Mouse (Mus musculus) c-Kit-positive CD71-positive TER-119-positive erythroid progenitor cells, embryonic 14.5 days (primary cell): Measurements from ENCODE around the gene Lin28a.

Source experiments
- DNase-seq: peaks from one replicate; pipeline ENCODE4 v3.0.0-alpha.2; 2013; ENCODE audit warnings: low spot score

The Lin28a gene

DNA sequence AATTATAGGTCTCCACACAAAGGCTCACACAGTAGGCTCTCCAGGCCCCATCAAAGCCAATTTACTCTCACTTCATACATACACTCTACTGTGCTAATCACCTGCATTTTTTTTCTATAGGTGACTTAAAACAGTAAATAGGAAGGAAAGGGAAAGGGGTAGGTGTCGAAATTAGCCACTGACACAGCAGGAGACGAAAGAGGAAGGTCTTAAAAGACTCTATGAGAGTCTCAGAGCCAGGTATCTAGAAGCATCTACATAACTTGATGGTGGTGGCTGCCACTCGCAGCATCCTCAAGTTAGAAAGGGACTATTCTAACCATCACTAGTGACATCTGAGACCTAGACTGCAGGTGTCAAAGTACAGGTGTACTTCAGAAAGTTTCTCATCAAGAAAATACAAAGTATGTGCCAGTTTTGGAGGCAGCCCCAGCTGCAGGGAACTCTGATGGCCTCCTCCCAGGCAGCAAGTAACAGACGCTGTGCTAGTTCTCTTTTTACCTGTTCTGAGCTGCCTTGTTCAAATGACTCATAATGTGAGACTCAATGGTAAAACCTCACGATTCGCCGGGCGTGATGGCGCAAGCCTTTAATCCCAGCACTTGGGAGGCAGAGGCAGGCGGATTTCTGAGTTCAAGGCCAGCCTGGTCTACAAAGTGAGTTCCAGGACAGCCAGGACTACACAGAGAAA is 40.5 kb downstream of the Lin28a start:
- no peak for DNase-seq

- DNase-seq, result no peak
These were observed 46.9 kb downstream of the Lin28a start for GRCm38 (mm10) chr4:133971741-133972140.

DNA sequence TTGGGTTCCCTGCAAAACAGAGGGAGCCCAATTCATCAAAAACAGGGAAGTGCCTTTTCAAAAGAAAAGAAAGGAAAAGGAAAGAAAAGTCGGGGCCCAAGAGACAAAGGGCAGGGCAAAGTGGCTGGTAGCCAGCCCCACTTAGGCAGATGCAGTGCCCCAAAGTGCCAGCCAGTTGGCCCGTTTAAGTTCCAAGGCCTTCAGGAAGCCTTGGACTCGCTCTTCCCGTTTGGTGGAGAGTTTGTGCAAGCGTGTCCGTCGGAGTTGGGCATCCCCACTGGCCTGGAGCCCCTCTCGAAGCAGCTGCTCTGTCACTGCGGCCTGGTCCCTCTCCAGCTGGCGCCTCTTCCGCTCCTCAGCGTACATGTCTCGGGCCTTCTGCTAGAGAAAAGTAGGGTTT is 47.8 kb downstream of the Lin28a start:
- no peak for DNase-seq

DNA sequence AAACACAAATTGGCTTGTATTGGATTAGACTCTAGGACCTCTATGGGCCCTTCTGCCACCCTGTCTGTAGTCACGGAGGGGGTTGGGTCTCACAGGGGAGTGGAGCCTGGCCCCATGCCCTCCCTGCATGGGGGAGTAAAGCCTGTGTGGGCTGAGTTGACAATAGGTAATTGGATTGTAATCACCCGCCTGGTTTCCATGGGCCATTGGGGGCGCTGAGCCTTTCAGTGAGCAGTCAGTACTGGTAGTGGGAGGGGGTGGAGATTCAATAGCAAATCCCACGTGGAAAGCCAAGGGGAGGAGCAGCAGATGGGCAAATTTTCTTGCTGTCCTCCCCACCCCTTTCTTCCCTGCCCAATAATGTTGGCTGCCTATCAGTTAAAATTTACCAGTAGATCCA is 48.4 kb downstream of the Lin28a start:
- no peak for DNase-seq

GRCm38 (mm10) chr4:133969114-133969770 is 49.4 kb downstream of the Lin28a start:
- peak; percentile 22 for DNase-seq

GRCm38 (mm10) chr4:133968150-133968921 is 50.3 kb downstream of the Lin28a start, which contains the start of gene Hmgn2:
Gene Hmgn2 (minus strand): TSS chr4:133968650.
- peak; percentile 57 for DNase-seq

DNA sequence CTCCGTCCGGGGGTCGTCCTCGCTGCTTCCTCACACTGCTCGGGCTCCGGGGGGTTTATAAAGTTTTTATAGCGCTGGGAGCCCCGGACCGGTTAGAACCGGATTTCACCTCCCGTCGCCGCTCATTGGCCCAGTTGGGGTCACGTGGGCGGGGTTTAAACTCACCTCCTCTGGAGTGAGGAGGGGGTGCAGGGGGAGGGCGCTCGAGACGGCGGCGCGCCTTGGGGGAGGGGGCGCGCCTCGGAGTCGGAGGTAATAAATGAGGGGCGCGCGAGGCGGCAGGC is 50.8 kb downstream of the Lin28a start:
- DNase-seq, result peak; percentile 86

DNA sequence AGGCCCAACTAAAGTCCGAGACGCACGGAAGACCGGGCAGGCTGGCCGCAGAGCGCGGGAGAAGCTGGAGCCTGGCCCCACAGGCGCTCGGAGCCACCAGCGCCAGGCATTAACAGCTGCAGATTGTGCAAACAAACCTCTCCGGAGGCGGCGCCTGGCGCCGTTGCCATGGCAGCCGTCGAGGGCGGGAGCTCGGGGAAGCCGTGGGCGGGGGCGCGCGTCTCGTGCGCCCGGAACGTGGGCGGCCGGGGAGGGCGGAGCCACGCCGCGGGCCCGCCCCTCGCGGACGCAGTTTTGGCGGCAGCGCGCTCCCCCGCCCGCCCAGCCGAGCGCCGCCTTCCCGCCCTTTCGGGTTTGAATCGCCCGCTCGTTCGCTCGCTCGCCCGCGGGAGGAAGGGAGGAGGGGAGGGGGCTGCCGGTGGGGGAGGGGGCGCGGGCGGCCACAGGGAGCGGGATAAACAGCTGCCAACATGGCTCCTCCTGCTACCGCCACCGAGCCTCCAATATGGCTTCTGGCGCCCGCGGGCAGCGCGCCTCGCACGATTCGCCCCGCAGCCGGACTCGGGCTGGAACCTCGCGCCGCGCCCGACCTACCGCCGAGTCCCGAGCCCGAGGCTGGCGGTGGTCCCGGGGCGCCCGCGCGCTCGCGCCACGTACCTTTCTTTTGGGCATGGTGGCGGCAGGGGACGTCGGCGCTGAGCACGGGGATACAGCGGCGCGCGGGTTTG is 51.3 kb downstream of the Lin28a start:
- DNase-seq, result peak; percentile 93

- DNase-seq, result no peak
These were observed 52.2 kb downstream of the Lin28a start for GRCm38 (mm10) chr4:133966271-133966940.

DNA sequence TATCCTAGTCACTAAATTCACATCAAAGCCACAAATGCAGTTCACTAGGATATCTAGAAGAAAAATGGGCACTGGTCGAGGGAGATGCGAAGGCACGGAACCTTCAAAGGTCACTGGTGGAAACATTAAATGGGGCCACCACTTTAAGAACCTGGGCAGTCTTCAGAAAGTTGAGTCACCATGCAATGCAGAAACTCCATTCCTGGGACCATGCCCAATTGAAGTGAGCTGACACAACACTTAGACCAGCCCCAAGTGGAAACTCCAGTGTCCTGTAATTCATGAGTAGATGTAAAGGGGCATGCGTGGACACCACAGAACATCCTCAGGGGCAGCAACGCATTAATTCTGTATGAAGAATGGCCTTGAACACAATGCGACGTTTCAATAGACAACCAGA is 56.1 kb downstream of the Lin28a start:
- DNase-seq, result no peak

- DNase-seq, result no peak
These were observed 59.8 kb downstream of the Lin28a start for GRCm38 (mm10) chr4:133958884-133959283.

GRCm38 (mm10) chr4:133956358-133956757 is 62.3 kb downstream of the Lin28a start:
- no peak for DNase-seq
